Mouse (Mus musculus): ENCODE data around the gene Lsmem1.
A peak's percentile ranks its signal among the peaks of the same experiment; 100 is the strongest.
"Not testable (repeated sequence)": the region's sequence is repeated elsewhere in the genome, so short reads cannot be mapped to it uniquely, and the experiment has no call there.

Lsmem1 gene

DNA sequence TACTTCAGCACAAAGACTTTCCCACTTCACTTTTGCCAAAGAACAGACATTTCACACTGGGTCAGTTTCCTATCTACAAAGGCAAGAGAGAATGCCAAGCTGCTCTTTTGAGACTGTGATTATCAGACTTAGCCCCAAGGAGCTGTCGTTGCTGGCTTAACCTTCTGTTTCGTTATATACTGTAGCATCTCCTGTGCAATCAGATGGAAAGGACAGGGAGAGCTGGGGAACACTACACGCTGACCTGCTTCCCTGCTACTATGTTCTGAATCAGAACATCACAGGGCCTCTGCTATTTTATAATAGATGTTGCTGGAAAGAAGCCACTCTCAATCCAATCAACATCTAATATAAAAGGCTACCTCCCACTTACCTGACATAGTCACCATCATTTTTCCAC, 9.8 kb upstream of the Lsmem1 start:
- DNase-seq = no peak

DNA sequence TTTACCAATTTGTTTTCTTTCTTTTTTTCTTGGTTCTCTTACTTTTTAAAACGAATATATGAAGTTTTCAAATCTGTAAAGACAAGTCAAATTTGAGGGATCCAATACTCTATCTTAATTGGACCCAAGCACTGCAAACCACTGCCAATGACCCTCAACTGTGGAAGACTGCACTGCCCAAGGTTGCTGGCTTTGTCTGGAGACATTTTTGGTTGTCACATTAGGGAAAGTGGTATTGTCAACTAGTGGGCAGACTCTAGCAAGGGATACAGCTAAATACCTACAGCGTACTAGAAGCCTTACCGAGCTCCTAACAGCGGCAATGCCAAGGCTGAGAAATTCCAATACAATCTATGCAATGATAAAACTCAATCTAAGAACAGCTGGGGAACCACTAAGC, 8.6 kb upstream of the Lsmem1 start:
- DNase-seq = no peak

DNA sequence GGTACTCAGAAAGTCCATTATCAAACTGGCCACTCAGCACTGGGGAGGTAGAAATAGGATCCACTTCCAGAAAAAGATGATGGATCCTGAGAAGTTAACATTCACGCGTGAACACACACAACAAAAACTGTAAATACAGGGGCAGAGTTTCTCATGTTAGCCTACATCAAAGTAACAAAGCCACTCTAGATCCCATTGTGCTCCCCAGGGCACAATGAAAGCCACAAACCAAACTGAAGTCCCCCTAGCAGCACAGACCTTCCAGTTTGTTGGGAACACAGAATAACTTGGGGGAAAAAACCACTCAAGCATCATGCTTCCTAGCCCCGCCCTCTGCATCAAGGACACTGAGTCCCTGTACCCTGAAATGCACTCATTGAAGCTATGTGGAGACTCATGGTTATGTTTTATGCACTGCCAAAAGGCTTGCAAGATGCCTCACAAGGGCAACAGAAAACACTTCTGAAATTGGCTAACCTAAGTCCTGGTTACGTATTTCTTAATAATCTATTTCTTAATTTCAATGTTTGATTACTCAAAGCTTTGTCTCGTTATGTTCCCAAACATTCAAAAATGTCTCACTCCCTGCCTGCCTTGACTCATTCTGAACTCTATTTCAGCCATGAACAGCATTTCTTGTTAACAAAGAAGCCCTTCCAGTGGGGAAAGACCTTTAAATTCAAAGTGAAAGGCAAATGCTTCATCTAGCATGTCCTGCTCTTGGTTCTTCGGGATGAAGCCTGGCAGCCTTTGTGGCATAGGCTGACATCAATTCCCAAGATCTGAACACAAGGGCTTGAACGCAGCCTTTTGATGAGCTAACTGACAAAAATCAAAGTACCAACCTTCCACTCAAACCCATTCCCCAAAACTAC, 3.1 kb upstream of the Lsmem1 start:
- no peak for DNase-seq

DNA sequence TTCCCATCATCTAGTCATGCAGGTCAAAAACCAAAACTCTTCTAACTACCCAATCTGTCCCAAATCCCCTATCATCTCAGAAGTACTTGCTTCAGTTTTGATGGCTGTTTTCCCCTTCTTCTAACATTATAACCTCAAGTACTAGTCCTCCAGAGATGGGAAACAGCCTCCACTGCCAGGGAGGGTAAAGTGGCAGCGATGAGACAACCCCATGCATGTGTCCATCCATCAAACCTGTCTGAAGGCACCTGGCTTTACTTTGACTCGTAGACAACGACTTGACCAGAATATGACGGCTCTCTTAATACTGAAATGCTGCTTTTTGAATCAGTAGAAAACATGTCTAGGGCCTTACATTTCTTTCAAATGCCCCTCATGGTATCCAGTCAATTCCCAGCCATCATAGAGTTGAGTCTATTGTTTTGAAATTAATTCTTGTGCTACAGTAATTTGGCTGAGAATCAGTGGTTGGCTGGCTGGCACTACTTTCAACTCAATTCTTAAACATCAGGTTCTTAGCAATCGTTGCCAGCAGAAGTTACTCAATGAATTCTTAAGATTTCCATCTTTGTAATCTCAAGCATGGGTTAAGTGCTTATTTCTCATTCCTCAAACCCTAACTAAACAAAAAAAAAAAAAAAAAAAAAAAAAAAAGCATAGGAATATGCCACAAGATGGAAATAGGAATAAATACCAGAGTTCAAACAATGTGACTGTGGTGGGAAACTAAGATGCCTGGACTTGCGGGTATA, 1.4 kb upstream of the Lsmem1 start:
- DNase-seq = no peak

DNA sequence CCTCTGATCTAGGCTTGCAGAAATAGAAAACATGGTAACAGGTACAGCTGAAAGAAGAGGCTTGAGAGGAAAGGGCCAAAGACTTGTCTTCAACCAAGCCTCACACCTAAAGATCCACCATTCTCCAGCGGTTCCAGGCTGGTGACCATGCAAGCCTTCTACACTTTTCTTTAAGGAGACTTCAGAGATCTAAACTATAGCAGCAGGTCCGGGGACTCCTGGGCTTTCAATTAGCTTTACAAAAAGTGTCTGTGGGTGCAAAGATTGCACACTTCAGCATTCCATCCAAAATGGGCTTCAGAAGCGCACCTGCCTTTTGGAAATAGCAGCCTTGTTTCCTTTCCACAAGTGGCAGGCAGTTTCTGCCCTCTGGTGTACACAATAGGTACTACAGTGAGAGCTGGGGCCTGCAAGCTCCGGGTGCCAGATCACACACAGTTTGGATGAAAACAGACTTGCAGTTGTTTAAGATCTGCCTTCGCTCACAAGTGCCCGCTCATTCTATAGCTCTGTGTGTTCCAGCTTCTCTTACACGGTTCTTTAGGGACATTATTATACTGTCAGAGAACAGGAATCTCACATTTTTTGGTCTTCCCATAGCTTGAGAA, 609 bp upstream of the Lsmem1 start:
- DNase-seq = peak; percentile 69

DNA sequence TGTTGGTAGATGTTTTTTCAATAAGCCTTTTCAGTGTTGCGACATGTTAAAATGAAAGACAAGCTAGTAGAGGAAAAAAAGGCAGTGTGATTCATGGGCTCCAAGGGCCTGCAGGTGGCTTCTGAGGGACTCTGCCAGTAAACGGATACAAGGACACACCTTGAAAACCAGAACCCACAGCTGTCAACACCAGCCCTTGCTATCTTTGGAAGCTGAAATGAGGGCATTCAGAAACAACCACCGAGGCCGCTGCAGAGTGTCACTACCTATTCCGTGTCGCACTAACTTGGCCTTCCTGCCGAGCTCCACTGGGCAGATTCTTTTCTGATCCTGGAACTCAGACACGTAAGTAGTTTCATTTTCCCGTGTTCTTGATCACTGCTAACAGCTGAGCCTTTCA, 863 bp downstream of the Lsmem1 start:
- DNase-seq = no peak

DNA sequence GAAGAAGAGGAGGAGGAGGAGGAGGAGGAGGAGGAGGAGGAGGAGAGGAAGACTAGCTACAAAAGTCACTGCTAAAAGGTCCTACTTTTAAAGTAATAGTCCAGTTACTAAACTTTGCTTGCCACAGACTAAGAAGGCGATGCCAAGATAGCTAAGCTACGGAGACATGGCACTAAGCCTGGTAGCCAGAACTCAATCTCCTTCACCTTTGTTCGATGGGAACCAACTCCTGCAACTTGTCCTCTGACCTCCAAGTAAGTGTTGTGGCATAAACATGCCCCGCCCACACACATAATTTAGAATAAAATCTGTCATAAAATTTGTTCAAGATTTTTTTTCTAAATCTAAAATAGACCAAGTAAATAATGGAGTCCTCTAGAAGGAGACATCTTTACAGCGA, 1.3 kb downstream of the Lsmem1 start:
- DNase-seq = no peak

DNA sequence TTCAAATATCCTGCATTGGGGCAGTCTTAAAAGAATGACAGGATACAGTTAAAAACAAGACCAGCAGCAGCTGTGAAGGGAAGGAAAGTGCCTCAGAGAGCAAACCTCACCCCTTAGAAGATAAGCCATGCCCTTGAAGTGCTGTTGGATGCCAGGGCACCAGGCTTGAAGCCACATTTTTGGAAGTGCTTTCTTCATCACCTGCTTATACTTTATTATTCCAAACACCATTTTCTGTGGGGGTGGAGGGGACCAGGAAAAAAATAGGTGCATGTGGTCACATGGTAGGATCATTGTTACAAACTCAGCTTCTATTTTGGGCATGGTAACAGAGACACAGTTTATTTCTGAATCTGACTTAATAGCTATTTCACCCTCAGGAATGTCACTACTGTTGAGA, 1.8 kb downstream of the Lsmem1 start:
- no peak for DNase-seq

DNA sequence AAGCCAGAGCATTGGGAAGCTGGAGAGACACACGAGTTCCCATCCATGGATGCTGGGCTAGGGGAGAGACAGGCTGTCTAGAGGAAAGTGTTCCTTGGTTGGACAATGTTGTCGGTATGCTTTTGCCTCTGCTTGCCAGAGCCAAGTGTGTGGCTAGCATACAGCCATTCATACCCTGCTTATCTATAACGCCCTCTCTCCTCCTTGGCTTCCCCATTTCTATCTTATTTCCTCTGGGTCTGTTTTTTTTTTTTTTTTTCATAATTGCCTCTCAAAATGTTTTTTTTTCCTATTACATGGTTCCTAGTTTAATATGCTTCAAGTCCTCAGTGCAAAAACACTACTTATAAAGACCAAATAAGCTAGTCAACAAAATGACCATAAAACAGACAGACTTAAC, 13.8 kb downstream of the Lsmem1 start:
- no peak for DNase-seq

DNA sequence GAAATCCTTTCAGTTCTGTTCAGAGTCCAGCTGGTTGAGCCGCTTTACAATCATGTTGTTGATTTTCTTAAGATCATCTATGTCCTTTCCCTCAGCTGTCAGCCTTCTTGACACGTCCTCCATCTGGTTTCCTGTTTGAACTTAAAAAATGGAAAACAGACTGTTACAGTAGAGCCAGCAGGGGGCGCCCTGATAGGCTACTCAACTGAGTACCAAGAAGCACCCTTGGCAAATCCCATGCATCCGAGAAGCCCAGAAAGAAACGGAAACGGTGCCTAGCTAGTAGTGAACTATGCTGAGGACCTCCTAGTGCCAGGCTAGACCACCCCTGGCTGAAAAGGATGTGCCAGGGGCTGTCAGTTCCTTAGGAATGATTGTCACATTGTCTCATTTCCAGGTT, 22.2 kb downstream of the Lsmem1 start:
- peak; percentile 48 for DNase-seq

DNA sequence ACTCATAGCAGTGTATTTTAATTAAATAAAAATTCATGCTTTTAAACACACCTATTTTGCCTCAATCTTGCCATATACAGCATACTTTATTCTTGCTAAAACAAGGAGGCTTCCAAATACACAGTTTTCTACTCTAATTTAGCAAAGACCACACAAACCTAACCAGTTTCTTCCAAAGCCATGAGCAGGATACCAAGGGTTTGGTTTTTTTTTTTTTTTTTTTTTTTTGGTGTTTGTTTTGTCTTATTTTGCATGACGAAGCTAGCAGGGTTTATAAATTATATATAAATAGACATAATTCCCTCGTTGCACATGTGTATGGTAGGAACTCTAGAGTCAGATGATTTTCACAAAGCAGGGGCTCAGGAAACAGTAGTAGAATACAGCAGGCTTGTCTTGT, 23.1 kb downstream of the Lsmem1 start:
- DNase-seq = no peak

DNA sequence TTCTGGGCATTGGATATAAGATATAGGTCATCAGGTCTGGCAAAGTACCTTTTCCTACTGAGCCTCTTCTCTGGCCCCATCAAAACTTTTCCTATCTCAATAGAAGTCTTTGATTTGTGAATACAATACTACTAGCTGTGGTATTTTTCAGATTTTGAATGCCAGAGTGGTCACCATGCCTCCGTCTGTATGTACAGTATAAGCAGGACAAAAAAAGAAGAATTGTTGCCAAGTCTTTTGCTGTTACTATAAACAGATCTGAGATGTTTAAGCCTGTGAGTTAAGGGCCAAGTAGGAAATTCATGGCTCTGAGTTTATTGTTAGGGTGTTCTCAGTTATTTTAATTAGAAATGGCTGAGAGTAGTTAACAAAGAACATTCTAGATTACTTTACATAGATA, 24.1 kb downstream of the Lsmem1 start:
- not testable (repeated sequence) for DNase-seq

DNA sequence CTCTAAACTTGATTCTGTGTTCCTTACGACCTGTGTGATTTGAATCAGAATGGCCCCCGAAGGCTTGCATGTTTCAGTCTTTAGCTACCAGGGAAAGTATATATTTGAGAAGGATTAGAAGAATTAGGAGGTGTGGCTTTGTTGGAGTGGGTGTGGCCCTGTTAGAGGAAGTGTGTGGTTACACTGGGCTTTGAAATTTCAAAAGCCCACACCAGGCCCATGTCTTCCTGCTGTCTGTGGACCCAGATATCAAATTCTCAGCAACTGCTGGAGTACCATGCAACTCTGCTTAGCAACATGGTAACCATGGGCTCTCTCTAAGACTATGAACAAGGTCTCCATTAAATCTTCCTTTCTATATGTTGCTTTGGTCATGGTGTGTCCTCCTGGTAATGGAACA, 27.7 kb downstream of the Lsmem1 start:
- no peak for DNase-seq

DNA sequence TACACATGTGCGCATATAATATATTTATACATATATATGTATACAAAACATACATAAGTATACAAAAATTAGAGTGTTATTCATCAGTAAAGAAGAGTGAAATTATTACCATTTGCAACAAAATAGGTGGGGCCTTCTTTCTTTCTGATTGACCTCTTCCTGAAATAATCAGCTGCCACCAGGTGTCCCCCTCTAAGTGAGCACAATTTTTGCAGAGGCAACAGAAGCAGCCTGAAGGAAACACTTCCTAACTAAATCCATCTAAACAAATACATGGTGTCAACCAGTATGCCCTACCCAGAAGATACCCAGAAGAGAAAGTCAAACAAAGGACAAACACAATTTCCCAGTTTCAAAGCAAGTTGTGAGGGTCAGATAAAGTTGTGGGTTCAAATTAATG, 29.6 kb downstream of the Lsmem1 start:
- no peak for DNase-seq

DNA sequence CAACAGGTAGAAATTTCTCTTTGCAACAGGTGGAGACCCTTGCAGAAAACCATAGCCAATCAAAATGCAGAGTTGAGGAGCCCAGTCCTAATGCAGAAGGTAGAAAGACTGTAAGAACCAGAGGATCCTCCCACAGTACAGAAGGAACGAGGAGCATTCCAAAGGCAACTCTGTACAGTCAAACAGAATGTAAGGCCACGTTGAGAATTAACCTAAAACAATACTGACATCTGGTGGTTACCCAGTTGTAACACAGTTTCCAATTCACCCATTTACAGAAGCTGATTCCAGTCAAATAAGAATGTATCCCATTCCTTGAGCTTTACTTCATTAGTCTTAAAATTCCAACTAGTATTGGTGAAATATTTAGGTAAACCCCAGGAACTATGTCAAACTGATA, 34.7 kb downstream of the Lsmem1 start:
- peak; percentile 6 for DNase-seq

DNA sequence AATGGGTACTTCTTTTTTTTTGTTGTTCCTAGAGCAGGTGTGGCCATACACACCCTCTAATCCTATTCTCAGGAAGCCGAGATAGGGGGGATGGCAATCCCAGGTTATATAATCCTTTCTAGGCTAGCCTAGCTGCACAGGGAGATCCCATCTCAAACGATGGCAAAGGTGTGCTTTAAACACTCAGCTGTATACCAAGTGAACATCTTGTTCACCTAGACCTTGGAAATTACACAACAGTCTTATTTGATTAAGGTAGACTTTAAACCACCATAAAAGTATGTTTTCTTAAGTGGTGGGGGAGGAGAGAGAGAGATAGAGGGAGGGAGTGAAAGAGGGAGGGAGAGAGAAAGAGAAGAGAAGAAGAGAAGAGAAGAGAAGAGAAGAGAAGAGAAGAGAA, 38.5 kb downstream of the Lsmem1 start:
- no peak for DNase-seq

DNA sequence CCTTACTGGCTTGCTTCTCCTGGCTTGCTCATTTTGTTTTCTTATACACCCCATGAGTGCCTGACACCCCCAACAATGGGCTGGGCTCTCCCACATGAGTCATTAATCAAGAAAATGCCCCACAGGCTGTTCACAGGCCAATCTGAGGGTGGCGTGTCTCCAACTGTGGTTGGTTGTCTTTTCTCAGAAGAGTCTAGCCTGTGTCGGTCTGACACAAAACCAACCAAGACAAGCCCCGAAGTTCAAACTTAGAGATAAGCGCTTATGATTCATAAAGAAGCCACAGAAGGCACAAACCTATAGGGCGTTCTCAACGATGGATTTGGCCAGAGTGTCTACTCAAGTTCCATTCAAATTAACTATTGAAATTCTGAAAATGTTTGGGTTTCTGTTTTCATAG, 45.1 kb downstream of the Lsmem1 start:
- no peak for DNase-seq

DNA sequence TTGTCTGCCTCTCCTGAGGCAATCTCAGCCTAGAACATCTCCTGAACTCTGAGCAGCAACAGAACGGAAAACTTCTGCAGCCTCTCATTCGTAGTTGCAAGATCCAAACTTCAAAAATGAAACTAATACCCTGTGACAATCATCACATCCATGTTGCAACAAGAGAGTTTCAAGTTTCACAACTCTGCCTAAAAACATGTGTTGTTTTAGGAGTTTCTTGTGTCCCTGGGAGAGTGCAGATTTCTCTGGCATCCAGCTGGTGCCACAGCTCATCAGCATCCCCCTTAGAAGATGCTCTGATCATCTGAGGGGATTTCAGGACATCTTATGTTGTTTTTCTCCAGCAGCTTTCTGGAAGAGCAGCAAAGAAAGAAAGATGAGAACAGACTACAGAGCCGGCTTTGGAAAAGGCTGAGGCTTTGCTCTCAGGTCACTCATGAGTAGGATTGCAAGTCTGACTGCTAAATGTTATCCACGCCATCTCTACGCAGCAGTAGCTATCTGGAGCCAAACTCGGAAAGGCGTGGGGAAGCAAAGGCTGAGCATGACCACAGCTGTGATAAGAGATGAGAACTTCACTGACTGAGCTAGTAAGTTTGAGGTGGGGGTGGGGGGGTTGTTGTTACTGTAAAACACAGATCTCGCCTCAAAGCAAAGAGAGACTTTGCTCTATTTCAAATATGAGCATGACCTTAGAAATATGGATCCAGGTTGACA, 46.8 kb downstream of the Lsmem1 start:
- no peak for DNase-seq

DNA sequence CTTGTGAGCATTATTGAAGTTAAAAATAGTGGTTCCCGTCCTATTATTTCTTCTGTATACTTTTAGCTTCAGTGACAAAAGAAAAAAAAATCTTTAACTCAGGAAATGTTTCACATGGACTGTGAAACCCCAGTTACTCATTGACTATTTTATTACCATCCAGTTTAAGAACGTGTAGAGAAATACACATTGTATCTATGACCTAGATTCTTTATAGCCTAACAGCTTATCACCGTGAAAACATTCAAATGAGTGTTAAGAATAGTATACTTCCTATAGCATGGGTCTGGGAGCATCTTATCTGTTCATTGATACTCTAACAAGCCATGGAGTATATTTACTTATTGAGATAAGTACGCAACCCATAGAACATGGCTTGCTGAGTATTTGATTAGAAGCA, 52.0 kb downstream of the Lsmem1 start:
- no peak for DNase-seq

DNA sequence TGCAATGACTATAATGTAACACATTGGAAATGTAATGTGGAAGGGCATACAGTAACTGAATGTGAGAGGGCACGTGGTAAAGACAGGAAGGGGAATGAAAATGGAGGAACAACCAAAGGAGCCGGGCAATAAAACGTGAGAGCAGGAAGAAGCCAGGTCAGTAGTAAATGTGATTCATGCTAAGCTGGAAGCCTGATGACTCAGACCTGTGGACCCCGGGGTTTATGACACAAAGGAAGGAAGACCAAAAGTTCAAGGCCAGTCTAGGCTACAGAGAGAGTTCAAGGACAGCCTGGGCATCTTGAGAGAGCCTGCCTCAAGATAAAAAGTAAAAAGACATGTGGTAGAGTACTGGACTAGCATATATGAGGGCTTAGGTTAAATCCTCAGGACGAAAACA, 52.8 kb downstream of the Lsmem1 start:
- DNase-seq = no peak

DNA sequence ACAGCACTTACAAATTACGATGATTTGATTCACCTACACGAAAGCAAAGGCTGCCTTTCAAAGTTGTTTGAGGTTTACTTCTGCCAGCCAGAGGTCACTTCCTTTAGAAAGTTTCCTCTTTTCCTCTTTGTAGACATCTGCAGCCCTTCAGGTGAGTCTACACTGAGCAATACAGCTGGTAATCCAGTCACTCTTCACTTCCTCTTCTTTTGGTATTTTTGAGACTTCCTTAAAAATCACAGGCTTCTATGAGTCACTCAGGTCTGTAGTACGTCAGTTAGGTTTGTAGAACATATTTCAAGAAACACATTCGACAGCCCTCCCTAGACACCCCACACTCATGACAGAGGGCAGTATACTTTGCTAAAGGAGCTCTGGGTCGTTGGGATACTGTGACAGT, 58.6 kb downstream of the Lsmem1 start:
- no peak for DNase-seq

DNA sequence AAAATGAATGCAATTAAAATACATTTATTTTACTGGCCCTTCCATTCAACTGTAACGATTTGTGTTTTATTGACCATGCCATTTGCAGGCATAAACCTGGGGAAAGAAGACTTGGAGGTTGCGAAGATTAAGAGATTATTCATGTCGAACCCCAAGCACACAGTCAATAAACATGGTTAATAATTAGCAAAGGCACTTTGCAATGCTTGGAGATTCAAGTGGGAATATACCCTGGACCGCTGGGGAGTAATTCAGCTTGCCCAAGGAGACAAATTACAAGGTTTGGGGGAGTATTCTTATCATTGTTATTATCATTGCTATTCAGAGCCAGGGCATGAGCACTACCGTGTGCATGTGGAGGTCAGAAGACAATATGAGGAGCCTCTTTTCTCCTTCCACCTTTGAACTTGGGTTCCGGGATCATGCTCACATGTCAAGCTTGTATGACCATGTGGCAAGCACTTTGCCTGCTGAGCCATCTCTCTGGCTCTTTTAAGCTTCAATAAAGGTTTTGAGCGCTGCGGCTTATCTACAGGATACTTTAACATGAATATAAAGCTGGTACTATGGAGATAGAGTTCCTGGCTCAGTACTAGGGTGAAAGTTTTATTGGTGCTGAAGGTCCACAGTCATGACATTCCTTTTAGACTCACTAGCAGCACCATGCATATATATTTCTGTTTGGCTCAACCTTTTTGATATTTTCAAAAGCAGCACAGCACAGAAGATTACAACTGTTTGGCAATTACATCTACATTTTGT, 59.6 kb downstream of the Lsmem1 start:
- DNase-seq = no peak

DNA sequence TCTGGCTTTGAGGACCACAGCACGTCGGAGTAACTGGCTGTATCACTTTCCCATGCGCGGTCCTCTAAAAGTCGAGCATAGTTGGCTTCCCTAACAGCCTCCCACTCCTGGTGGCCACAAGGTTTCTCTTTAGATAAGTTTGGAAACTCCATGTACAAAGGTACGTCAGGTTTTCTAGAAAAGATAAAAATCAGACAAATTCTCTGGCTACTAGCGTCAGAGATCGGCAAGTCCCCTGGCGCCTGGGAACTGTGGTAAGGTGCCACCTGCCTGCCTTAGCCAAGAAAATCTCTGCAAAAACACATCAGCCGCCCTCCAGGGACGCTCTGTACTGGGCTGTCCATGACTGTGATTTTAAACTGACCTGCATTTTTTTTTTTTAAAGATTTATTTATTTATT, 64.8 kb downstream of the Lsmem1 start:
- no peak for DNase-seq
